Mouse (Mus musculus): Measurements from ENCODE around the gene Rab11fip5. TPM values are rescaled to one million over a fixed set of nuclear protein-coding genes. Genes with fewer than 3 reads are reported as not detected.

Gene Rab11fip5
- total RNA-seq, 2 experiments from 2014 or later = 81.7 to 82.1 TPM

Small RNA genes lying within 50 kb of the gene (microRNA-seq; reads per million reads assigned to microRNA genes)
- gene Mir705 = 0 reads per million in 2 experiments

Other genes starting within 250 kb of the Rab11fip5 start
- 10 to 100 TPM; 48.4 to 51.5 TPM for gene Spr, start 236.9 kb downstream of the Rab11fip5 start, total RNA-seq (2021)
- 10 to 100 TPM; 32.5 to 42.6 TPM for gene Emx1, start 187.2 kb downstream of the Rab11fip5 start, total RNA-seq (2021)
- gene Sfxn5, start 41.2 kb downstream of the Rab11fip5 start, total RNA-seq (2021) = 100 to 1,000 TPM; 163 to 164 TPM
- not detected for gene Noto, start 49.3 kb upstream of the Rab11fip5 start, total RNA-seq (2021)
- 10 to 100 TPM; 54.8 to 55.3 TPM for gene Smyd5, start 57.4 kb upstream of the Rab11fip5 start, total RNA-seq (2021)
- 100 to 1,000 TPM; 227 to 234 TPM for gene Cct7, start 76.9 kb upstream of the Rab11fip5 start, total RNA-seq (2021)
- gene Pradc1, start 77.3 kb upstream of the Rab11fip5 start, total RNA-seq (2021) = 10 to 100 TPM; 20.3 to 28.0 TPM
- 10 to 100 TPM; 91.2 to 92.5 TPM for gene Fbxo41, start 128.4 kb upstream of the Rab11fip5 start, total RNA-seq (2021)
- 10 to 100 TPM; 52.1 to 74.8 TPM for gene Egr4, start 139.0 kb upstream of the Rab11fip5 start, total RNA-seq (2021)
- gene Alms1, start 212.9 kb upstream of the Rab11fip5 start, total RNA-seq (2021) = 1 to 10 TPM; 8.5 to 9.4 TPM

Measured in left cerebral cortex, adult 18-20 months (tissue).